Mouse (Mus musculus) frontal cortex, adult 2 months (tissue): ENCODE results near the gene Acsm2. TPM values are rescaled to one million over a fixed set of nuclear protein-coding genes. Genes with fewer than 3 reads are reported as not detected.
"Not testable (repeated sequence)": the region's sequence is repeated elsewhere in the genome, so short reads cannot be mapped to it uniquely, and the experiment has no call there.

Source experiments
- DNase-seq, 2 experiments: peaks; one replicate each; pipeline ENCODE4 v3.0.0; 2022; ENCODE audit warnings: low spot score in 1 of 2; ENCODE audit errors: extremely low spot score in 1 of 2
- polyA plus RNA-seq: library from polyadenylated mRNA; depleted of rRNA; stranded (reverse); fragments of >200 nt; gene quantifications from 2 replicates; pipeline ENCODE4 v1.2.3, GENCODE M21; 2012

Gene Acsm2
- polyA plus RNA-seq, 1 experiment, result not detected

GRCm38 (mm10) chr7:119561441-119561840, 7.3 kb downstream of the Acsm2 start:
- DNase-seq, result no peak

GRCm38 (mm10) chr7:119562476-119562875, 8.3 kb downstream of the Acsm2 start:
- not testable (repeated sequence) for DNase-seq

- no peak for DNase-seq
Measured at GRCm38 (mm10) chr7:119594530-119595107, 40.5 kb downstream of the Acsm2 start.

- DNase-seq, result no peak
Measured at GRCm38 (mm10) chr7:119595306-119595705, 41.2 kb downstream of the Acsm2 start.

GRCm38 (mm10) chr7:119596536-119596935, 42.4 kb downstream of the Acsm2 start:
- no peak for DNase-seq

GRCm38 (mm10) chr7:119601195-119601953, 47.2 kb downstream of the Acsm2 start:
- no peak for DNase-seq

- no peak for DNase-seq
Measured at GRCm38 (mm10) chr7:119601954-119602317, 47.8 kb downstream of the Acsm2 start.

- no peak for DNase-seq
Measured at GRCm38 (mm10) chr7:119604903-119605483, 50.9 kb downstream of the Acsm2 start.

GRCm38 (mm10) chr7:119605926-119606663, 52.0 kb downstream of the Acsm2 start:
- DNase-seq, result no peak

GRCm38 (mm10) chr7:119606664-119607076, 52.5 kb downstream of the Acsm2 start, which contains the start of gene Acsm1:
Gene Acsm1 (plus strand): TSS chr7:119607026.
- no peak for DNase-seq

- no peak for DNase-seq
Measured at GRCm38 (mm10) chr7:119607796-119608515, 53.8 kb downstream of the Acsm2 start.

GRCm38 (mm10) chr7:119616531-119616930, 62.4 kb downstream of the Acsm2 start:
- no peak for DNase-seq

- DNase-seq, result no peak
Measured at GRCm38 (mm10) chr7:119617593-119617992, 63.5 kb downstream of the Acsm2 start.

- DNase-seq, result no peak
Measured at GRCm38 (mm10) chr7:119618209-119618935, 64.2 kb downstream of the Acsm2 start.

GRCm38 (mm10) chr7:119620157-119620556, 66.0 kb downstream of the Acsm2 start:
- no peak for DNase-seq

- no peak for DNase-seq
Measured at GRCm38 (mm10) chr7:119638773-119639172, 84.6 kb downstream of the Acsm2 start.

GRCm38 (mm10) chr7:119642307-119642706, 88.2 kb downstream of the Acsm2 start:
- DNase-seq, result no peak
